14 mouse cellular contexts compared by ENCODE assay signal in the genomic region with DNA sequence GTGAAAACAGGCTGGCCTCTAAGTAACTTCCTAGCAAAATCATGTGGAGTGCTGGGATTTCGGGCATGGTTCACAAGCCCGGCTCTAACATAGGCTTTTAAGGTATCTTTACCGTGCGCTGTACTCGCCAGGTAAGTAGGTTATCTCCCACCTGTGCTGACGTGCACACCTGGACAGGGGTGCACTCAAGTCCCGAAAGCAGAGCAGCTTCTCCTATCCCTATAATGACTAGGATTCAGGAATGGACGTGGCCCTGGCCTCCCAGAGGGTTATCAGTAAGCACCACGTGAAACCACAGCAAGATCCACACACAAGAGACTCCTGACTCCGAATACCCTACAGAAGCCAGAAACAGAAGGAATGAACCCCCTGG. TPM values are rescaled to one million over a fixed set of nuclear protein-coding genes. Genes with fewer than 3 reads are reported as not detected.
"Had no signal": no experiment of that assay in that cellular context is flagged by ENCODE, and none has a peak within 500 bp of the region (broad histone marks: within the 10 kb centered on the region; RNA-seq: fewer than 3 reads in every experiment).

No protein-coding gene starts in this region.

- H3K27ac ChIP-seq: layer of hippocampus, adult 2 months; limb, embryonic 13.5 days; lung, embryonic 15.5 days had no signal

- H3K36me3 ChIP-seq: limb, embryonic 13.5 days; lung, embryonic 15.5 days had no signal

- H3K9me3 ChIP-seq: limb, embryonic 13.5 days; lung, embryonic 15.5 days had no signal

- H3K27me3 ChIP-seq: lung, embryonic 15.5 days had no signal

- DNase-seq: kidney, adult 8-10 months; left cerebral cortex, postnatal 4 days; lung, postnatal 14 days; right cerebral cortex, adult 18-20 months; right cerebral cortex, postnatal 25 days had no signal

- ATAC-seq: intestine, postnatal 0 days had no signal

- H3K9ac ChIP-seq: limb, embryonic 13.5 days; lung, embryonic 15.5 days had no signal

- H3K4me3 ChIP-seq: layer of hippocampus, adult 2 months; limb, embryonic 13.5 days; lung, embryonic 15.5 days had no signal

RNA-seq across cellular contexts. Expression of gene Noto, which starts 42.1 kb away (rescaled TPM):
- polyA plus RNA-seq: intestine, postnatal 0 days; limb, embryonic 13.5 days; liver, embryonic 16.5 days; midbrain, postnatal 0 days; neural tube, embryonic 14.5 days; small intestine, adult 2 months; stomach, embryonic 16.5 days had no signal
